Mouse (Mus musculus) heart, embryonic 15.5 days (tissue): ENCODE data around the gene Ptprb. TPM values are rescaled to one million over a fixed set of nuclear protein-coding genes. Genes with fewer than 3 reads are reported as not detected.

Source experiments
- ATAC-seq: fragments of 200-750 bp; cut with Nextera tagmentation; replicated peaks from 2 replicates; pipeline ENCODE4 v1.8.0; 2017; ENCODE audit warnings: low read depth, moderate TSS enrichment; ENCODE audit not compliant: insufficient number of reproducible peaks, insufficient read depth, low FRiP score
- H3K27ac ChIP-seq: fragments of 300-500 bp; sonication (generic); 2 replicates; pipeline ENCODE4 v1.5.1; 2015; ENCODE audit warnings: mild to moderate bottlenecking, inconsistent platforms
- H3K27me3 ChIP-seq: fragments of 300-500 bp; sonication (generic); 2 replicates; pipeline ENCODE4 v1.6.1; 2015; ENCODE audit warnings: inconsistent platforms
- H3K36me3 ChIP-seq: fragments of 300-500 bp; sonication (generic); 2 replicates; pipeline ENCODE4 v1.6.1; 2015; ENCODE audit warnings: mild to moderate bottlenecking, inconsistent platforms
- H3K4me1 ChIP-seq: fragments of 300-500 bp; sonication (generic); replicated peaks from 2 replicates; pipeline ENCODE4 v1.6.1; 2015; ENCODE audit warnings: inconsistent platforms
- H3K4me2 ChIP-seq: fragments of 300-500 bp; sonication (generic); 2 replicates; pipeline ENCODE4 v1.6.1; 2015; ENCODE audit warnings: inconsistent platforms, mild to moderate bottlenecking, moderate library complexity
- H3K4me3 ChIP-seq: fragments of 300-500 bp; sonication (generic); 2 replicates; pipeline ENCODE4 v1.5.1; 2015; ENCODE audit warnings: mild to moderate bottlenecking, inconsistent platforms
- H3K9ac ChIP-seq: fragments of 300-500 bp; sonication (generic); 2 replicates; pipeline ENCODE4 v1.6.1; 2015; ENCODE audit warnings: mild to moderate bottlenecking, inconsistent platforms
- H3K9me3 ChIP-seq: fragments of 300-500 bp; sonication (generic); replicated peaks from 2 replicates; pipeline ENCODE4 v1.6.1; 2016; ENCODE audit warnings: inconsistent platforms
- WGBS: fragments of 180-500 bp; shearing (Covaris S2); methylation state at CpG from one replicate; pipeline ENCODE4 v1.1.7; 2015; ENCODE audit warnings: mixed read lengths; 5-methylcytosine and 5-hydroxymethylcytosine counted together
- polyA plus RNA-seq: library from polyadenylated mRNA; unstranded; fragments of >200 nt; fragmentation: Nextera tagmentation; extraction: Ambion mirVana; gene quantifications from 2 replicates; pipeline ENCODE4 v1.2.1, GENCODE M21; 2015

Gene Ptprb
- polyA plus RNA-seq, 1 experiment from 2014 or later = 6.6 TPM

- no peak overlapping the region for H3K4me2 ChIP-seq
- H3K9ac ChIP-seq = no peak overlapping the region
- no peak overlapping the region for H3K27ac ChIP-seq
- no peaks in the 10 kb centered on the region for H3K27me3 ChIP-seq
- ATAC-seq = no peak
- no peaks in the 10 kb centered on the region for H3K36me3 ChIP-seq
- H3K4me3 ChIP-seq = no peak overlapping the region
- no peaks in the 10 kb centered on the region for H3K4me1 ChIP-seq
- 61% methylated on average over 4 of the region's 4 CpGs for WGBS
- H3K9me3 ChIP-seq = no peaks in the 10 kb centered on the region
These were observed 101.5 kb downstream of the Ptprb start for GRCm38 (mm10) chr10:116376853-116377252.

- Histone ChIP-seq H3K9ac (no peak overlapping the region), H3K36me3 (no peaks in the 10 kb centered on the region), H3K4me3 (no peak overlapping the region), H3K27me3 (no peaks in the 10 kb centered on the region), H3K9me3 (no peaks in the 10 kb centered on the region), H3K4me1 (peaks cover 5% of the 10 kb centered on the region; the same call in 1 of the 2 replicates), H3K27ac (no peak overlapping the region), H3K4me2 (no peak overlapping the region)
- ATAC-seq = no peak
- whole genome bisulfite sequencing = 85% methylated on average over 13 of the region's 13 CpGs
These were observed 107.7 kb downstream of the Ptprb start for GRCm38 (mm10) chr10:116382826-116383685.

GRCm38 (mm10) chr10:116384401-116384800, 109.1 kb downstream of the Ptprb start:
- Histone ChIP-seq H3K9ac (no peak overlapping the region), H3K27ac (no peak overlapping the region), H3K36me3 (no peaks in the 10 kb centered on the region), H3K4me3 (no peak overlapping the region), H3K27me3 (no peaks in the 10 kb centered on the region), H3K4me2 (no peak overlapping the region), H3K9me3 (no peaks in the 10 kb centered on the region), H3K4me1 (peaks cover 5% of the 10 kb centered on the region; the same call in 1 of the 2 replicates)
- WGBS = 80% methylated on average over 4 of the region's 4 CpGs
- no peak for ATAC-seq

- Histone ChIP-seq H3K36me3 (no peaks in the 10 kb centered on the region), H3K27ac (no peak overlapping the region)
These were observed 111.1 kb downstream of the Ptprb start for GRCm38 (mm10) chr10:116386391-116386885.

GRCm38 (mm10) chr10:116388840-116389239, 113.5 kb downstream of the Ptprb start:
- peaks cover 8% of the 10 kb centered on the region for H3K4me1 ChIP-seq
- H3K27me3 ChIP-seq = no peaks in the 10 kb centered on the region
- H3K27ac ChIP-seq = no peak overlapping the region
- no peaks in the 10 kb centered on the region for H3K9me3 ChIP-seq
- H3K36me3 ChIP-seq = no peaks in the 10 kb centered on the region
- no peak overlapping the region for H3K4me3 ChIP-seq
- WGBS = 59% methylated on average over 6 of the region's 6 CpGs
- no peak overlapping the region for H3K4me2 ChIP-seq
- no peak overlapping the region for H3K9ac ChIP-seq
- ATAC-seq = no peak

More at GRCm38 (mm10) chr10:116386391-116386885, 111.1 kb downstream of the Ptprb start:
- WGBS = 43% methylated on average over 7 of the region's 7 CpGs
- H3K9me3 ChIP-seq = no peaks in the 10 kb centered on the region
- H3K9ac ChIP-seq = no peak overlapping the region
- no peak overlapping the region for H3K4me2 ChIP-seq
- peaks cover 5% of the 10 kb centered on the region; the same call in 1 of the 2 replicates for H3K4me1 ChIP-seq
- no peak overlapping the region for H3K4me3 ChIP-seq
- H3K27me3 ChIP-seq = no peaks in the 10 kb centered on the region
- no peak for ATAC-seq

- H3K9me3 ChIP-seq = no peaks in the 10 kb centered on the region
- H3K36me3 ChIP-seq = no peaks in the 10 kb centered on the region
- no peaks in the 10 kb centered on the region for H3K27me3 ChIP-seq
- H3K27ac ChIP-seq = peak overlapping the region; percentile 13; the same call in 1 of the 2 replicates
- no peak overlapping the region for H3K9ac ChIP-seq
- ATAC-seq = peak; percentile 40; the same call in 1 of the 2 replicates
- no peak overlapping the region for H3K4me2 ChIP-seq
- WGBS = 35% methylated on average over 9 of the region's 9 CpGs
- no peak overlapping the region for H3K4me3 ChIP-seq
- H3K4me1 ChIP-seq = peaks cover 22% of the 10 kb centered on the region
These were observed 118.6 kb downstream of the Ptprb start for GRCm38 (mm10) chr10:116393790-116394475.

- Histone ChIP-seq H3K27ac (peak overlapping the region; percentile 13; the same call in 1 of the 2 replicates), H3K9ac (no peak overlapping the region), H3K9me3 (no peaks in the 10 kb centered on the region), H3K36me3 (no peaks in the 10 kb centered on the region), H3K4me1 (peaks cover 22% of the 10 kb centered on the region), H3K27me3 (no peaks in the 10 kb centered on the region), H3K4me2 (no peak overlapping the region), H3K4me3 (no peak overlapping the region)
- 21% methylated on average over 4 of the region's 4 CpGs for WGBS
- peak; percentile 82 for ATAC-seq
These were observed 119.3 kb downstream of the Ptprb start for GRCm38 (mm10) chr10:116394585-116394984.

GRCm38 (mm10) chr10:116396279-116396678, 121.0 kb downstream of the Ptprb start:
- no peak overlapping the region for H3K9ac ChIP-seq
- H3K4me3 ChIP-seq = no peak overlapping the region
- no peaks in the 10 kb centered on the region for H3K9me3 ChIP-seq
- H3K36me3 ChIP-seq = no peaks in the 10 kb centered on the region
- H3K27ac ChIP-seq = no peak overlapping the region
- no peaks in the 10 kb centered on the region for H3K27me3 ChIP-seq
- peaks cover 22% of the 10 kb centered on the region for H3K4me1 ChIP-seq
- ATAC-seq = no peak
- 78% methylated on average over 5 of the region's 5 CpGs for WGBS
- H3K4me2 ChIP-seq = no peak overlapping the region

GRCm38 (mm10) chr10:116396966-116397365, 121.6 kb downstream of the Ptprb start:
- ATAC-seq = no peak
- H3K36me3 ChIP-seq = no peaks in the 10 kb centered on the region
- H3K27me3 ChIP-seq = no peaks in the 10 kb centered on the region
- H3K4me1 ChIP-seq = peaks cover 22% of the 10 kb centered on the region
- H3K4me2 ChIP-seq = no peak overlapping the region
- 89% methylated on average over 13 of the region's 13 CpGs for WGBS
- no peak overlapping the region for H3K9ac ChIP-seq
- no peak overlapping the region for H3K4me3 ChIP-seq
- no peaks in the 10 kb centered on the region for H3K9me3 ChIP-seq
- no peak overlapping the region for H3K27ac ChIP-seq

- Histone ChIP-seq H3K9me3 (no peaks in the 10 kb centered on the region), H3K27ac (no peak overlapping the region), H3K27me3 (no peaks in the 10 kb centered on the region), H3K9ac (no peak overlapping the region), H3K4me2 (peak overlapping the region; percentile 62), H3K36me3 (no peaks in the 10 kb centered on the region), H3K4me1 (peaks cover 22% of the 10 kb centered on the region), H3K4me3 (peak overlapping the region; percentile 26; the same call in 1 of the 2 replicates)
- ATAC-seq = 0 out of 2 replicates have a peak, but pooled peaks have one; percentile 25
- WGBS = 22% methylated on average over 14 of the region's 14 CpGs
These were observed 122.2 kb downstream of the Ptprb start for GRCm38 (mm10) chr10:116397573-116397972.

- Histone ChIP-seq H3K4me2 (peak overlapping the region; percentile 62), H3K4me3 (peak overlapping the region; percentile 26; the same call in 1 of the 2 replicates), H3K9ac (no peak overlapping the region), H3K9me3 (no peaks in the 10 kb centered on the region), H3K27ac (no peak overlapping the region), H3K36me3 (no peaks in the 10 kb centered on the region), H3K27me3 (no peaks in the 10 kb centered on the region), H3K4me1 (peaks cover 22% of the 10 kb centered on the region)
- 45% methylated on average over 12 of the region's 12 CpGs for WGBS
- ATAC-seq = no peak
These were observed 122.7 kb downstream of the Ptprb start for GRCm38 (mm10) chr10:116397973-116398372.
